Comparison of ENCODE assay signal across 24 mouse cellular contexts in the genomic region with DNA sequence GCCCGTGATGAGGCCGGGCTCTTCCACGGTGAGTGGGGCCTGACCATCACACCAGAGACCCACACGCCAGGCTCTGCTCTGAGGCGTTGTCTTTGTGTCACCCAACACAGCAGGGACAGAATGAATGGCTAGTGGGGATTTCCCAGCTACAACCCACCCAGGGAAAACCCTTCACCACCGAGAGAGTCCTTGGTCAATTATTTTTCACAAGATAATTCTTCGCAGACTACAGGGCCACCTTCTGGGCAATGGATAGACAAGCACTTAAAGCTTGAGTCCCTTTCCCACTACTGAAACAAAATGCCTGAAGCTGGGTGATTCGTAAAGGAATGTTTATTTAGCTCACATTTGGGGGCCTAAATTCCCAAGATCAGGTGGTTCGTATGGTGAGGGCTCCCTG. TPM values are rescaled to one million over a fixed set of nuclear protein-coding genes. Genes with fewer than 3 reads are reported as not detected.
DNase-seq lines count a peak whose midpoint lies in the region; ATAC-seq and TF ChIP-seq lines count a peak whose summit lies in the region.
"Had no signal": no experiment of that assay in that cellular context is flagged by ENCODE, and none has a peak within 500 bp of the region (broad histone marks: within the 10 kb centered on the region; RNA-seq: fewer than 3 reads in every experiment).

No protein-coding gene starts in this region.

- 0 out of 2 replicates have a peak, but pooled peaks have one; percentile 9 for TF ChIP-seq CTCF in midbrain, postnatal 0 days (IDR thresholded peaks at IDR 0.05)
- peak in 1 of 3 experiments; percentile 16; a peak in 1 of 6 replicates for TF ChIP-seq CTCF in MEL (IDR thresholded peaks at IDR 0.05 in 2 of 3, conservative IDR thresholded peaks at IDR 0.05 in 1 of 3; ENCODE audit: control insufficient read depth in 1 of 3, insufficient read depth in 1 of 3, low read depth in 2 of 3, low read length in 3 of 3, poor library complexity in 1 of 3, severe bottlenecking in 1 of 3)

- ATAC-seq in midbrain, postnatal 0 days (ENCODE audit: low FRiP score) = no peak
- ATAC-seq: forebrain, embryonic 14.5 days; forebrain, embryonic 16.5 days had no signal

- intact Hi-C loops in left cerebral cortex, postnatal 10 days (cut with DNase I) = no loop called here

- no peak overlapping the region for H3K4me3 ChIP-seq in midbrain, postnatal 0 days (ENCODE audit: low read depth, low read length)
- no peak overlapping the region for H3K4me3 ChIP-seq in midbrain, embryonic 10.5 days
- H3K4me3 ChIP-seq in MEL (ENCODE audit: control insufficient read depth in 1 of 2, insufficient read depth in 1 of 2, low read depth in 2 of 2, low read length in 2 of 2) = no peak overlapping the region
- H3K4me3 ChIP-seq: embryonic facial prominence, embryonic 13.5 days; embryonic facial prominence, embryonic 15.5 days; erythroblast, embryonic 14.5 days; forebrain, embryonic 10.5 days; forebrain, embryonic 12.5 days had no signal

- H3K27ac ChIP-seq in midbrain, postnatal 0 days (ENCODE audit: low read depth, low read length) = no peak overlapping the region
- no peak overlapping the region for H3K27ac ChIP-seq in midbrain, embryonic 10.5 days (replicated peaks)
- H3K27ac ChIP-seq in MEL (ENCODE audit: control insufficient read depth, low read depth, low read length) = no peak overlapping the region
- H3K27ac ChIP-seq: embryonic facial prominence, embryonic 13.5 days; embryonic facial prominence, embryonic 15.5 days; forebrain, embryonic 10.5 days; forebrain, embryonic 12.5 days had no signal

- H3K4me1 ChIP-seq in midbrain, postnatal 0 days (ENCODE audit: insufficient read depth, low read length) = no peaks in the 10 kb centered on the region
- H3K4me1 ChIP-seq in midbrain, embryonic 10.5 days = no peaks in the 10 kb centered on the region; the same call in 1 of the 2 replicates
- peaks cover 1 to 12% of the 10 kb centered on the region in 2 experiments for H3K4me1 ChIP-seq in MEL (ENCODE audit: control insufficient read depth in 1 of 2, insufficient read depth in 2 of 2, low read length in 2 of 2)
- H3K4me1 ChIP-seq: embryonic facial prominence, embryonic 13.5 days; embryonic facial prominence, embryonic 15.5 days; forebrain, embryonic 10.5 days; forebrain, embryonic 12.5 days had no signal

- no peak overlapping the region for H3K4me2 ChIP-seq in midbrain, postnatal 0 days (ENCODE audit: low read depth, low read length, poor library complexity, severe bottlenecking)
- H3K4me2 ChIP-seq: embryonic facial prominence, embryonic 13.5 days; embryonic facial prominence, embryonic 15.5 days; forebrain, embryonic 12.5 days had no signal

- TF ChIP-seq EP300 in MEL (IDR thresholded peaks at IDR 0.05; ENCODE audit: low read depth in 1 of 2, low read length in 2 of 2) = no peak

- peak; percentile 29 for TF ChIP-seq RAD21 in MEL (IDR thresholded peaks at IDR 0.05; ENCODE audit: low read depth, low read length)

- H3K9ac ChIP-seq in midbrain, postnatal 0 days (replicated peaks; ENCODE audit: low read length, poor library complexity, severe bottlenecking) = no peak overlapping the region
- no peak overlapping the region for H3K9ac ChIP-seq in MEL (ENCODE audit: control insufficient read depth, low read depth, low read length, poor library complexity, severe bottlenecking)
- H3K9ac ChIP-seq: embryonic facial prominence, embryonic 13.5 days; embryonic facial prominence, embryonic 15.5 days; forebrain, embryonic 12.5 days had no signal

- no peaks in the 10 kb centered on the region for H3K79me2 ChIP-seq in MEL (ENCODE audit: control insufficient read depth, insufficient read depth, low read length, poor library complexity)

- H3K36me3 ChIP-seq in midbrain, postnatal 0 days (ENCODE audit: insufficient read depth, low read length) = no peaks in the 10 kb centered on the region
- no peaks in the 10 kb centered on the region for H3K36me3 ChIP-seq in midbrain, embryonic 10.5 days
- peaks cover 0 to 10% of the 10 kb centered on the region in 2 experiments; a peak in 2 of 4 replicates for H3K36me3 ChIP-seq in MEL (ENCODE audit: control insufficient read depth in 1 of 2, insufficient read depth in 2 of 2, low read length in 2 of 2)
- H3K36me3 ChIP-seq: embryonic facial prominence, embryonic 13.5 days; embryonic facial prominence, embryonic 15.5 days; forebrain, embryonic 10.5 days; forebrain, embryonic 12.5 days; G1E had no signal

- 79% methylated on average over 9 of the region's 9 CpGs for WGBS in midbrain, postnatal 0 days
- 87% methylated on average over 9 of the region's 9 CpGs for WGBS in midbrain, embryonic 10.5 days

- no peak for TF ChIP-seq POLR2A in MEL (IDR thresholded peaks at IDR 0.05; ENCODE audit: control insufficient read depth in 1 of 2, insufficient read depth in 1 of 2, low read depth in 1 of 2, low read length in 2 of 2, poor library complexity in 1 of 2)

- H3K27me3 ChIP-seq in midbrain, postnatal 0 days (ENCODE audit: insufficient read depth, low read length) = no peaks in the 10 kb centered on the region
- 0 out of 2 replicates have a peak, but pooled peaks cover 6% of the 10 kb centered on the region for H3K27me3 ChIP-seq in midbrain, embryonic 10.5 days (ENCODE audit: low read depth, poor library complexity, severe bottlenecking)
- no peaks in the 10 kb centered on the region for H3K27me3 ChIP-seq in MEL (ENCODE audit: control insufficient read depth in 1 of 2, insufficient read depth in 2 of 2, low read length in 2 of 2)
- H3K27me3 ChIP-seq: embryonic facial prominence, embryonic 13.5 days; embryonic facial prominence, embryonic 15.5 days; forebrain, embryonic 12.5 days had no signal

- DNase-seq in midbrain, postnatal 0 days (ENCODE audit: low spot score) = no peak
- DNase-seq in midbrain, embryonic 10.5 days (ENCODE audit: low spot score) = no peak
- DNase-seq in MEL (ENCODE audit: low read depth, low spot score) = no peak
- no peak for DNase-seq in left cerebral cortex, postnatal 10 days (ENCODE audit: extremely low spot score in 1 of 2, low spot score in 2 of 2)
- DNase-seq in right cerebral cortex, adult 18-20 months = no peak
- DNase-seq: adrenal gland, adult 2 months; adrenal gland, postnatal 10 days; adrenal gland, postnatal 25 days; cerebellum, adult 11 months; cerebellum, adult 18-20 months; cerebellum, adult 8-10 months; cerebellum, adult 9-11 months; cerebellum, postnatal 14 days; cerebellum, postnatal 36 days; embryo, embryonic 11 days had no signal

- H3K9me3 ChIP-seq in midbrain, postnatal 0 days (ENCODE audit: low read length) = no peaks in the 10 kb centered on the region
- H3K9me3 ChIP-seq in midbrain, embryonic 10.5 days (replicated peaks) = no peaks in the 10 kb centered on the region
- H3K9me3 ChIP-seq in MEL (replicated peaks; ENCODE audit: insufficient read depth, low read length) = no peaks in the 10 kb centered on the region
- H3K9me3 ChIP-seq: embryonic facial prominence, embryonic 13.5 days; embryonic facial prominence, embryonic 15.5 days; forebrain, embryonic 10.5 days; forebrain, embryonic 12.5 days; G1E had no signal

TF ChIP-seq in MEL, 35 proteins besides CTCF, POLR2A, EP300 and RAD21 (continues in another document):
- TF ChIP-seq GABPA (IDR thresholded peaks at IDR 0.05; ENCODE audit: low read depth, low read length) = no peak
- TF ChIP-seq ETS1 (IDR thresholded peaks at IDR 0.05; ENCODE audit: low read depth, low read length) = no peak

RNA-seq across cellular contexts. Expression of gene Btnl10, which starts 4.7 kb away (rescaled TPM):
- 0.16 and 0.24 TPM in 2 replicates for total RNA-seq in midbrain, postnatal 0 days (2014; rRNA removed)
- polyA plus RNA-seq in midbrain, postnatal 0 days (2015; fragmentation: Nextera tagmentation; extraction: Ambion mirVana) = not detected in 2 replicates
- polyA plus RNA-seq in midbrain, embryonic 10.5 days (2016; fragmentation: Nextera tagmentation; extraction: Ambion mirVana) = not detected in 2 replicates
- total RNA-seq in MEL (2012; rRNA removed) = 0.62 and 1.7 TPM in 2 replicates
- under 1 TPM in 1 of 2 experiments, not detected in 1; 0.92 TPM for polyA plus RNA-seq in MEL (2012; ENCODE audit: insufficient read depth in 1 of 2, insufficient read length in 2 of 2, low read depth in 1 of 2, low replicate concordance in 2 of 2, missing spikeins in 1 of 2)
- total RNA-seq in left cerebral cortex, postnatal 10 days (2021) = under 1 TPM in 1 of 2 experiments, not detected in 1; 0.06 TPM
- total RNA-seq: adrenal gland, postnatal 25 days had no signal
- polyA plus RNA-seq: adrenal gland, adult 2 months; C2C12; embryonic facial prominence, embryonic 13.5 days; embryonic facial prominence, embryonic 15.5 days; forebrain, embryonic 14.5 days; forebrain, embryonic 16.5 days; G1E had no signal

RNA-seq across cellular contexts. Expression of gene Rnf187, which starts 16.3 kb away (rescaled TPM):
- total RNA-seq in midbrain, postnatal 0 days (2014; rRNA removed) = 925 and 964 TPM in 2 replicates
- 700 and 703 TPM in 2 replicates for polyA plus RNA-seq in midbrain, postnatal 0 days (2015; fragmentation: Nextera tagmentation; extraction: Ambion mirVana)
- polyA plus RNA-seq in midbrain, embryonic 10.5 days (2016; fragmentation: Nextera tagmentation; extraction: Ambion mirVana) = 274 and 296 TPM in 2 replicates
- total RNA-seq in MEL (2012; rRNA removed) = 282 and 337 TPM in 2 replicates
- polyA plus RNA-seq in MEL (2012; ENCODE audit: insufficient read depth in 1 of 2, insufficient read length in 2 of 2, low read depth in 1 of 2, low replicate concordance in 2 of 2, missing spikeins in 1 of 2) = 1,000 to 10,000 TPM in 1 of 2 experiments, 100 to 1,000 TPM in 1; 280 to 3,830 TPM
- 100 to 1,000 TPM; 471 to 480 TPM for total RNA-seq in left cerebral cortex, postnatal 10 days (2021)

RNA-seq across cellular contexts. Expression of gene Zfp39, which starts 18.4 kb away (rescaled TPM):
- total RNA-seq in midbrain, postnatal 0 days (2014; rRNA removed) = 9.1 and 9.5 TPM in 2 replicates
- 5.3 and 7.5 TPM in 2 replicates for polyA plus RNA-seq in midbrain, postnatal 0 days (2015; fragmentation: Nextera tagmentation; extraction: Ambion mirVana)
- polyA plus RNA-seq in midbrain, embryonic 10.5 days (2016; fragmentation: Nextera tagmentation; extraction: Ambion mirVana) = 4.6 and 5.2 TPM in 2 replicates
- total RNA-seq in MEL (2012; rRNA removed) = 5.2 and 6.0 TPM in 2 replicates
- 1 to 10 TPM in 1 of 2 experiments, not detected in 1; 5.1 TPM for polyA plus RNA-seq in MEL (2012; ENCODE audit: insufficient read depth in 1 of 2, insufficient read length in 2 of 2, low read depth in 1 of 2, low replicate concordance in 2 of 2, missing spikeins in 1 of 2)
- total RNA-seq in left cerebral cortex, postnatal 10 days (2021) = 1 to 10 TPM; 9.5 to 9.6 TPM

RNA-seq across cellular contexts. Expression of gene Hist3h2ba, which starts 26.3 kb away (rescaled TPM):
- 552 and 1,117 TPM in 2 replicates for total RNA-seq in midbrain, postnatal 0 days (2014; rRNA removed)
- polyA plus RNA-seq in midbrain, postnatal 0 days (2015; fragmentation: Nextera tagmentation; extraction: Ambion mirVana) = 114 and 126 TPM in 2 replicates
- 34.1 and 69.6 TPM in 2 replicates for polyA plus RNA-seq in midbrain, embryonic 10.5 days (2016; fragmentation: Nextera tagmentation; extraction: Ambion mirVana)
- 48.2 and 147 TPM in 2 replicates for total RNA-seq in MEL (2012; rRNA removed)
- polyA plus RNA-seq in MEL (2012; ENCODE audit: insufficient read depth in 1 of 2, insufficient read length in 2 of 2, low read depth in 1 of 2, low replicate concordance in 2 of 2, missing spikeins in 1 of 2) = under 1 TPM in 1 of 2 experiments, not detected in 1; 0.21 TPM
- 100 to 1,000 TPM; 172 to 180 TPM for total RNA-seq in left cerebral cortex, postnatal 10 days (2021)
- polyA plus RNA-seq: G1E had no signal

RNA-seq across cellular contexts. Expression of gene Hist3h2a, which starts 32.1 kb away (rescaled TPM):
- total RNA-seq in midbrain, postnatal 0 days (2014; rRNA removed) = 163 and 242 TPM in 2 replicates
- polyA plus RNA-seq in midbrain, postnatal 0 days (2015; fragmentation: Nextera tagmentation; extraction: Ambion mirVana) = 42.0 and 46.2 TPM in 2 replicates
- polyA plus RNA-seq in midbrain, embryonic 10.5 days (2016; fragmentation: Nextera tagmentation; extraction: Ambion mirVana) = 20.4 and 31.6 TPM in 2 replicates
- total RNA-seq in MEL (2012; rRNA removed) = 184 and 300 TPM in 2 replicates
- polyA plus RNA-seq in MEL (2012; ENCODE audit: insufficient read depth in 1 of 2, insufficient read length in 2 of 2, low read depth in 1 of 2, low replicate concordance in 2 of 2, missing spikeins in 1 of 2) = under 1 TPM in 1 of 2 experiments, not detected in 1; 0.42 TPM
- total RNA-seq in left cerebral cortex, postnatal 10 days (2021) = 10 to 100 TPM; 66.5 to 67.4 TPM
